Mouse (Mus musculus): ENCODE measurements around the gene Ccdc27.

Ccdc27 gene

DNA sequence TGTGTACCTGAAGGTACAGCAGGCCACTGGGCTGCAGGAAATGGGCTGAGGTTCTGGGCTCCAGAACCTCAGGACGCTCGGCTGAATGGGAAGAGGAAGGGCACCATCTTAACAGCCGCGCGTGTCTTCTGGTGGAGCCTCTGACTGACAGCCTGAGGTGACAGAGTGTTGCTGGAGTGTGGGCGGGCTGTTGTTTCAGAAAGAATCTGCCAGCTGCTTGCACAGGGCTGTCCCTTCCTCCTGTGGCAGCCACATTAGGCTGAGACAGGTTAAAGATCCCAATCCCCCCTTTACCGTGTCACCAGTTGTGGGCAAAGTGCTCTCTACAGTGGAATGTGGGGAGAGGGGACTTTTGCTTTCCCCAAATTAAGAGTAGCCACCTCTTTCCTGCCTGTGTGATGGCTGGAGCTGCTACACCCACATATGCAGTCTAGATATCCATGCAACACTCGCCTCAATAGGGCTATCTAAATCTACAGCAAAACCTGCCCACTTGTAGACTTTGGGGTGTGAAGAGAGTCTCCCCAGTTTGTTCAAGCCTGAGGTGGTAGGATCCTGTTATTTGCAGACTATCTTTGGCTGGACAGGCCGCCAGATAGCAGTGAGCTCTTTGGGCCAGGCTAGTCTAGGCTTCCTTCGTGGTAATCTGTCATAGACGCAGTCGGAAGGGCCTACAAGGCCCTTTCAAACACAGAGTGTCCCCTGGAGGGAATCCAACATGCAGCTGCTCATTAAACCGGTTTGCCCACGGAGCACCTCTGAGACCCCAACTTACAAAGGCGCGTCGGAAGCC is 17.6 kb downstream of the Ccdc27 start:
- DNase-seq, result peak; percentile 46

- DNase-seq, result peak; percentile 46
Measured at GRCm38 (mm10) chr4:154023754-154024601, 18.5 kb downstream of the Ccdc27 start.

- no peak for DNase-seq
Measured at GRCm38 (mm10) chr4:154022844-154023243, 19.6 kb downstream of the Ccdc27 start.

- DNase-seq, result peak; percentile 82
Measured at GRCm38 (mm10) chr4:154022407-154022806, 20.1 kb downstream of the Ccdc27 start.

GRCm38 (mm10) chr4:154021432-154021831 is 21.0 kb downstream of the Ccdc27 start:
- DNase-seq, result peak; percentile 73

DNA sequence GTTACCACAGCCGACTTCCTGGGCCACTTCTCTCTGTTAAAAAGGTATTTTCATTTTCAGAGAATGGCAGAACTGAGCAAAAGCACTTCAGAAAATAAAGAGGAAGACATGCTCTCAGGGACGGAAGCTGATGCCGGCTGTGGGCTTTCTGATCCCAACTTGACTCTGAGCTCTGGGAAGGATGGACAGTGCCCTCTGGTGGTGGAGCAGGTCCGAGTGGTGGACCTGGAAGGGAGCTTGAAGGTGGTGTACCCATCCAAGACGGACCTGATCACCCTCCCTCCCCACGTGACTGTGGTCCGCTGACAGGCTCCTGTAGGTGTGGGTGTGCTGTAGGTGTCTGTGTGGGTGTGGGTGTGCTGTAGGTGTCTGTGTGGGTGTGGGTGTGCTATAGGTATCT is 22.9 kb downstream of the Ccdc27 start:
- peak; percentile 79 for DNase-seq

- DNase-seq, result no peak
Measured at GRCm38 (mm10) chr4:154015476-154015875, 27.0 kb downstream of the Ccdc27 start.

- DNase-seq, result peak; percentile 28
Measured at GRCm38 (mm10) chr4:154012132-154012882, 30.2 kb downstream of the Ccdc27 start.

GRCm38 (mm10) chr4:154011646-154012089 is 30.8 kb downstream of the Ccdc27 start, which contains the start of gene Lrrc47:
Gene Lrrc47 (plus strand): TSS chr4:154011731.
- DNase-seq, result peak; percentile 90

DNA sequence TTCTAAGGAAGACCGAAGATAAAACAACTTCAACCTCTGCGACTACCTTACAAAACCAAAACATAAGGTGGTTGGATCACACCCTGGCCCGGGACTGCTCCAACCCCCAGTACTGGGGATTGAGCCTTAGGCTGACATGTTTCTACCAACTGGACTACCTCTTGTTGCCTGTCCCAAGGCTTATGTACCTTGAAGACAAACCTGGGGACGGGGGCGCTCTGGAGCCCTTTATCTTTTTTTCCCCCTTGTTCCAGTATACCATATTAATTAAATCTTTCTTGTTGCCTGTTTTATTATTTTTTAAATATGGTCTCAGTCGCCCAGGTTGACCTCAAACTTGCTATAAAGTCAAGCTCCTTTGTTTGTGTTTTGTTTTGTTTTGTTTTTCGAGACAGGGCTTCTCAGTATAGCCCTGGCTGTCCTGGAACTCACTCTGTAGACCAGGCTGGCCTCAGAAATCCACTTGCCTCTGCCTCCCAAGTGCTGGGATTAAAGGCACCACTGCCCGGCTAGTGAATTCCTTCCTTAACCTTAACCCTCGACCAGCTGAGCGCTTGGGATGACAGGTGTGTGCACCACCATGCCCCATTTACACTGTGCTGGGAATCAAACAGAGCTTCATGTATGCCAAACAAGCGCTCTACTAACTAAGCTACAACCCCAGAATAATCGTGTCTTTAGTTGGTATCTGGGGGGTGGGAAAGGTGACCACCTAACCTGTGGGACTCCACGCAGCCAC is 31.4 kb downstream of the Ccdc27 start:
- DNase-seq, result no peak

DNA sequence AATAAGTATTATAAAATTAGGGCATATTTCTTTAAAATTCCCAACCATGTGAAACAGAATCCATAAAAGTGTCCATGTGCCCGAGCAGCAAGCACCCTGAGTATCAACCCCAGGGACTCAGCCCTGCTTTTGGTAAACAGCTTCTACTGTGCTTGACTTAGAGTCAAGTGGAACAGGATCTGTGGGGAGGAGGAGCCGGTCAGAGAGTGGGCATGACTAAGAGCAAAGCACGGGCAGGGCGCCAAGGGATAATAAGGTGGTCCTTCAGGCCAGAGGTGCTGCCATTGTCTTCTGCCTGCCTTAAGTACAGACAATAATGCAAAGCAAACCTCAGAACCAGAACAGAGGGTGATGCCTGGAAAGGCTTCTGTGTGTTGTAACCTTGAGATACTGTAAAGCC is 34.7 kb downstream of the Ccdc27 start:
- no peak for DNase-seq

DNA sequence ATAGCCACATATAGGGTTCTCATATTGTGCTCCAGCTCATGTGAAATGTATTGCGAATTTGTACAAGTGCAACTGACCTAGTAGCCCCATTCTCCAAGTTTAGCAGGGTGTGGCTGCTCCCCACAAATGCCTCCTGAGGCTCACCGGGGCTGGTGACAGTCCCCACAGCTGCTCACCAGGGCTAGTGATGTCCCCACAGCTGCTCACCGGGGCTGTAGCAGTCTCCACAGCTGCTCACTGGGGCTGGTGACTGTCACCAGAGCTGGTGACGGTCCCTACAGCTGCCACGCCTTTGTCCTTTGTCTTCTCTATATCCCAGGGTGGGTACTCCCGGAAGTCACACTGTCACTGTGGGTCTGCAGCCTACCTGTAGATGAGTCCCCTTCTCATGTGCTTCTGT is 36.2 kb downstream of the Ccdc27 start:
- DNase-seq, result no peak

DNA sequence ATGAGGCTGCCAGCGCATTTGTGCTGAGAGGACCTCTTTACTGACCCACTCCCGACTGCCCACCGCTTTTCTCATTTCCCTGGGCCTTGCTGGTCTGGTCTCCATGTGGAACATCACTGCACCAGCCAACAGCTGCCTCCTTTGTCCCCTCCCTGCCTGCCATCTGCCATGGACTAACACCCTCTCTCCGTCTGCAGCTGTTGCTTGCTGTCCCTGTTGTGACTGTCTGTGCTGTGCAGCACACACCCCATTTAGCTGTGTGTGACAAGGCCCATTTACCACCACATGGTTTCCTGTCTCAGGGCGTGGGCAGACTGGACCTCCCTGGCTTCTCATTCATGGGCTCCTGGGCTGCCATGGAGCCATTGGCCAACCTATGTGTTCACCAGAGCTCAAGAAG is 37.0 kb downstream of the Ccdc27 start:
- no peak for DNase-seq

DNA sequence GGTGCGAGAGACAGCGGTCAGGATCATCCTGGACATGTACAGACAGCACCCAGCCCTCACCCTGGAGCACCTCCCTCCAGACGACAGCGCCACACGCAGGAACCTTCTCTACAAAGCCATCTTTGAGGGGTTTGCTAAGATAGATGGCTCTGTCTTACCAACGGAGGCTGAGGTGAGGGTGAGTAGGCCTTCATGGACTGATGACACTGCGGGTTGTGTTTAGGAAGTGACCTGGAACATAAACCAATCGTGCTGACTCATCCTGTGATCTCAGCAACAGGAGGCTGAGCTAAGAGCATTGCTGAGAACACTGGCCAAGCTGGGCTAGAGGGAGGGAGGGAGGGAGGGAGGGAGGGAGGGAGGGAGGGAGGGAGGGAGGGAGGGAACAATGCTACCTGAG is 49.0 kb downstream of the Ccdc27 start:
- no peak for DNase-seq

DNA sequence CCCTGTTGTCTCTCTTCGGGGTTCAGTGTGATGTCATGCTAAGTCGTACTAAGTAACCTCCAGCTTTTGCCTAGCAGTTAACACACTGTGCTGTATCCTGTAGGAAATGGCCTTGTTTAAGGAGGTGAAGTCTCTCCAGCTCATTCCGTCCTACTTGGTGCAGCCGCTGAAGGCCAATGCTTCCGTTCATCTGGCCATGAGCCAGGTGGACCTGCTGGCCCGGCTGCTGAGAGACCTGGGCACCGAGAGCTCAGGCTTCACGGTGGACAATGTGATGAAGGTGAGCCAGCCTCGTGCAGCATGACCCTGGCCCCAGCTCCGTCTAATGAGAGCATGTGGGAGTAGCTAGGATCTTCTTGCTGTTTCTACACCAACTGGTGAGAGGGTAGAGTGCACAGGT is 49.8 kb downstream of the Ccdc27 start:
- no peak for DNase-seq

- DNase-seq, result no peak
Measured at GRCm38 (mm10) chr4:153980470-153980869, 62.0 kb downstream of the Ccdc27 start.

- DNase-seq, result no peak
Measured at GRCm38 (mm10) chr4:153979243-153979642, 63.2 kb downstream of the Ccdc27 start.
